In the genomic region with DNA sequence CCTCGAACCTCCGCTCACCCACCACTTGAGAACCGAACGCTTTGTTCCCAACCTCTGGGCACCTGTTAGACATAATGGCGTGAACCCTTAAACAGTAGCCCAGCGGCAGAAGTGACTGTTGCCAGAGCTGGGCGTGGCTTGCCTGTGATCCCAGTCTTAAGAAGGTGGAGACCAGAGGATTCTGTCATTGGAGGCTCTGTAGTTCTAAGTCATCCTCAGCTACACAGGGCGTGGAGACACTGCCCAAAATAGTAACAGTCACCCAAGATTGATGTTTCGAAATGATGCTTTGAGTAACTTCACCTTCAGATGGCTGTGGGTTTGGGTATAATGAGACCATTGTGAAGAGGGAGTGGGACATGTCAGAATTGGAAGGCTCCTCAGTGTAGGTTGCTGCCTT, we compare ENCODE assay signal across 24 mouse cellular contexts. TPM values are rescaled to one million over a fixed set of nuclear protein-coding genes. Genes with fewer than 3 reads are reported as not detected.
A peak's percentile ranks its signal among the peaks of the same experiment; 100 is the strongest.
DNase-seq lines count a peak whose midpoint lies in the region; ATAC-seq lines count a peak whose summit lies in the region.
"Had no signal": no experiment of that assay in that cellular context is flagged by ENCODE, and none has a peak within 500 bp of the region (broad histone marks: within the 10 kb centered on the region; RNA-seq: fewer than 3 reads in every experiment).

No protein-coding gene starts in this region.

- 49% methylated on average over 9 of the region's 9 CpGs for WGBS in liver, embryonic 15.5 days (ENCODE audit: insufficient replicate concordance)
- 64% methylated on average over 9 of the region's 9 CpGs for WGBS in liver, embryonic 12.5 days (ENCODE audit: insufficient replicate concordance)
- WGBS in midbrain, embryonic 14.5 days: 83% methylated on average over 9 of the region's 9 CpGs

- no peak overlapping the region for H3K4me3 ChIP-seq in liver, embryonic 15.5 days (replicated peaks)
- H3K4me3 ChIP-seq in liver, embryonic 12.5 days: no peak overlapping the region
- no peak overlapping the region for H3K4me3 ChIP-seq in midbrain, embryonic 14.5 days (replicated peaks; ENCODE audit: low read depth, low read length)
- H3K4me3 ChIP-seq: embryonic facial prominence, embryonic 15.5 days; forebrain, embryonic 12.5 days; heart, adult 2 months; heart, embryonic 12.5 days; hindbrain, embryonic 10.5 days; hindbrain, embryonic 15.5 days had no signal

- 0 out of 2 replicates have a peak overlapping the region, but pooled peaks have one; percentile 10 for H3K27ac ChIP-seq in liver, embryonic 15.5 days (replicated peaks)
- no peak overlapping the region for H3K27ac ChIP-seq in liver, embryonic 12.5 days
- no peak overlapping the region for H3K27ac ChIP-seq in midbrain, embryonic 14.5 days (replicated peaks; ENCODE audit: low read depth, low read length)
- H3K27ac ChIP-seq: embryonic facial prominence, embryonic 15.5 days; forebrain, embryonic 12.5 days; heart, adult 2 months; hindbrain, embryonic 10.5 days; hindbrain, embryonic 15.5 days had no signal

- peaks cover 65% of the 10 kb centered on the region for H3K4me1 ChIP-seq in liver, embryonic 15.5 days (replicated peaks)
- peaks cover 65% of the 10 kb centered on the region for H3K4me1 ChIP-seq in liver, embryonic 12.5 days
- peaks cover 7% of the 10 kb centered on the region for H3K4me1 ChIP-seq in midbrain, embryonic 14.5 days (ENCODE audit: control insufficient read depth, insufficient read depth, low read length)

- H3K9me3 ChIP-seq in liver, embryonic 15.5 days (replicated peaks): no peaks in the 10 kb centered on the region
- H3K9me3 ChIP-seq in liver, embryonic 12.5 days (replicated peaks): no peaks in the 10 kb centered on the region
- H3K9me3 ChIP-seq in midbrain, embryonic 14.5 days (ENCODE audit: control insufficient read depth, low read length): no peaks in the 10 kb centered on the region
- H3K9me3 ChIP-seq: embryonic facial prominence, embryonic 15.5 days; forebrain, embryonic 12.5 days; heart, embryonic 12.5 days; hindbrain, embryonic 10.5 days; hindbrain, embryonic 15.5 days had no signal

- DNase-seq in R1 (ENCODE audit: low read depth, low spot score): peak; percentile 12
- DNase-seq in left cerebral cortex, adult 11 months (ENCODE audit: low spot score): no peak
- DNase-seq in cerebellum, adult 8-10 months: no peak
- DNase-seq in midbrain, embryonic 14.5 days: no peak
- DNase-seq: adrenal gland, adult 2 months; adrenal gland, postnatal 25 days; B cell, adult 2 months; cerebellum, adult 2 months; cerebellum, postnatal 14 days; embryo, embryonic 11 days; forebrain, postnatal 0 days; gastrocnemius, postnatal 36 days; heart, adult 2 months had no signal

- H3K9ac ChIP-seq in liver, embryonic 15.5 days: no peak overlapping the region
- no peak overlapping the region for H3K9ac ChIP-seq in liver, embryonic 12.5 days
- H3K9ac ChIP-seq in midbrain, embryonic 14.5 days (replicated peaks; ENCODE audit: low read length): no peak overlapping the region
- H3K9ac ChIP-seq: embryonic facial prominence, embryonic 15.5 days; forebrain, embryonic 12.5 days; forebrain, postnatal 0 days; heart, embryonic 12.5 days; hindbrain, embryonic 15.5 days had no signal

- no peaks in the 10 kb centered on the region for H3K36me3 ChIP-seq in liver, embryonic 15.5 days (replicated peaks)
- H3K36me3 ChIP-seq in liver, embryonic 12.5 days: no peaks in the 10 kb centered on the region
- H3K36me3 ChIP-seq in midbrain, embryonic 14.5 days (ENCODE audit: control insufficient read depth, insufficient read depth, low read length): no peaks in the 10 kb centered on the region
- H3K36me3 ChIP-seq: embryonic facial prominence, embryonic 15.5 days; forebrain, embryonic 12.5 days; heart, embryonic 12.5 days; hindbrain, embryonic 10.5 days; hindbrain, embryonic 15.5 days had no signal

- no peaks in the 10 kb centered on the region for H3K27me3 ChIP-seq in liver, embryonic 15.5 days
- H3K27me3 ChIP-seq in liver, embryonic 12.5 days (replicated peaks): no peaks in the 10 kb centered on the region
- no peaks in the 10 kb centered on the region for H3K27me3 ChIP-seq in midbrain, embryonic 14.5 days (ENCODE audit: control insufficient read depth, insufficient read depth, low read length)
- H3K27me3 ChIP-seq: embryonic facial prominence, embryonic 15.5 days; forebrain, embryonic 12.5 days; heart, embryonic 12.5 days; hindbrain, embryonic 15.5 days; Patski had no signal

- ATAC-seq in liver, embryonic 15.5 days (ENCODE audit: insufficient read depth): no peak
- ATAC-seq in liver, embryonic 12.5 days: no peak
- ATAC-seq in granulocyte monocyte progenitor cell, adult 5-6 weeks (replicated peaks; ENCODE audit: poor library complexity, severe bottlenecking): peak; percentile 74
- no peak for ATAC-seq in midbrain, embryonic 14.5 days (ENCODE audit: low FRiP score, low TSS enrichment)
- ATAC-seq: CD4-positive, CD25-positive, alpha-beta regulatory T cell, adult 4 months; forebrain, postnatal 0 days; intestine, embryonic 16.5 days; Patski had no signal

- H3K4me2 ChIP-seq in liver, embryonic 15.5 days: no peak overlapping the region
- H3K4me2 ChIP-seq in liver, embryonic 12.5 days: no peak overlapping the region
- H3K4me2 ChIP-seq in midbrain, embryonic 14.5 days (ENCODE audit: low read length): no peak overlapping the region
- H3K4me2 ChIP-seq: embryonic facial prominence, embryonic 15.5 days; forebrain, embryonic 12.5 days; heart, embryonic 12.5 days; hindbrain, embryonic 15.5 days had no signal

RNA-seq across cellular contexts. Expression of a gene that starts 25.3 kb away (rescaled TPM):
- 63.5 and 68.6 TPM in 2 replicates for polyA plus RNA-seq in liver, embryonic 15.5 days (2015; fragmentation: Nextera tagmentation; extraction: Ambion mirVana)
- 62.2 TPM in 2 replicates for polyA plus RNA-seq in liver, embryonic 12.5 days (2016; fragmentation: Nextera tagmentation; extraction: Ambion mirVana)
- 0.17 and 2.4 TPM in 2 replicates for total RNA-seq in granulocyte monocyte progenitor cell, adult 5-6 weeks (2014; fragmentation: Nextera tagmentation)
- 1.7 and 7.3 TPM in 2 replicates for total RNA-seq in granulocyte monocyte progenitor cell, adult 5-6 weeks (2017)
- 6.7 and 7.4 TPM in 2 replicates for polyA plus RNA-seq in midbrain, embryonic 14.5 days (2014; fragmentation: Nextera tagmentation; extraction: Ambion mirVana)

RNA-seq across cellular contexts. Expression of a gene that starts 35.0 kb away (rescaled TPM):
- polyA plus RNA-seq in liver, embryonic 15.5 days (2015; fragmentation: Nextera tagmentation; extraction: Ambion mirVana): 4.6 and 5.1 TPM in 2 replicates
- 8.5 and 10.4 TPM in 2 replicates for polyA plus RNA-seq in liver, embryonic 12.5 days (2016; fragmentation: Nextera tagmentation; extraction: Ambion mirVana)
- 36.3 and 44.3 TPM in 2 replicates for total RNA-seq in granulocyte monocyte progenitor cell, adult 5-6 weeks (2014; fragmentation: Nextera tagmentation)
- 29.1 and 31.7 TPM in 2 replicates for total RNA-seq in granulocyte monocyte progenitor cell, adult 5-6 weeks (2017)
- 6.6 and 7.6 TPM in 2 replicates for polyA plus RNA-seq in midbrain, embryonic 14.5 days (2014; fragmentation: Nextera tagmentation; extraction: Ambion mirVana)
